Comparison of ENCODE assay signal across 1 mouse cellular context in genomic region chr9:65578801-65579249, GRCm38 (mm10).
TF ChIP-seq lines count a peak whose summit lies in the region.

No protein-coding gene starts in this region.

TF ChIP-seq in MEL, 35 proteins besides CTCF, POLR2A, EP300 and RAD21 (continued from another document):
- TF ChIP-seq TAL1 (IDR thresholded peaks at IDR 0.05; ENCODE audit: low read length) (peak; percentile 89), GATA1 (IDR thresholded peaks at IDR 0.05; ENCODE audit: low read depth, low read length) (peak; percentile 77), ZMIZ1 (IDR thresholded peaks at IDR 0.05; ENCODE audit: low read depth, low read length) (no peak), SIN3A (IDR thresholded peaks at IDR 0.05; ENCODE audit: low read length) (peak; percentile 91)
